Mouse (Mus musculus) liver, adult 10 weeks (tissue): ENCODE measurements around the gene Fastkd2. TPM values are rescaled to one million over a fixed set of nuclear protein-coding genes. Genes with fewer than 3 reads are reported as not detected.

Experiments
- polyA plus RNA-seq: library from polyadenylated mRNA; stranded (reverse); fragments of 350-450 nt; fragmentation: Illumina TruSeq; extraction: RNeasy Lipid Tissue Mini Kit (QIAGEN cat#74804); gene quantifications from one replicate; pipeline ENCODE4 v1.2.3, GENCODE M21; 2014; ENCODE audit warnings: low read depth, low replicate concordance

Fastkd2 gene
- polyA plus RNA-seq, result 29.7 TPM

GRCm38 (mm10) chr1:63730240-63730771 is at the start of gene Fastkd2, which contains the start of gene Mdh1b:
TSS of gene Fastkd2 (plus strand) at chr1:63730614.
TSS of gene Mdh1b (minus strand) at chr1:63730318.

GRCm38 (mm10) chr1:63686827-63687226 is 43.6 kb upstream of the Fastkd2 start, which contains the start of gene Dytn:
TSS of gene Dytn (minus strand) at chr1:63686927.

GRCm38 (mm10) chr1:63769167-63769566 is 38.8 kb downstream of the Fastkd2 start, which contains the start of gene 4933402D24Rik:
TSS of gene 4933402D24Rik (minus strand) at chr1:63769267.

Other genes starting within 250 kb of the Fastkd2 start
- not detected for gene Gm39653, start 114.6 kb upstream of the Fastkd2 start, polyA plus RNA-seq
- gene Dytn, start 43.7 kb upstream of the Fastkd2 start, polyA plus RNA-seq, result not detected
- not detected for gene Mdh1b, start 296 bp upstream of the Fastkd2 start, polyA plus RNA-seq
- gene 4933402D24Rik, start 38.7 kb downstream of the Fastkd2 start, polyA plus RNA-seq, result not detected